Mouse (Mus musculus): ENCODE results near the gene Dusp16. TPM values are rescaled to one million over a fixed set of nuclear protein-coding genes. Genes with fewer than 3 reads are reported as not detected.
"Not testable (repeated sequence)": the region's sequence is repeated elsewhere in the genome, so short reads cannot be mapped to it uniquely, and the experiment has no call there.

The Dusp16 gene
- polyA plus RNA-seq, 1 experiment from 2014 or later = 10.1 TPM

- Histone ChIP-seq H3K9me3 (replicated peaks; ENCODE audit: low read length) (no peaks in the 10 kb centered on the region), H3K36me3 (ENCODE audit: insufficient read depth, low read length) (no peaks in the 10 kb centered on the region), H3K27me3 (ENCODE audit: insufficient read depth, low read length) (no peaks in the 10 kb centered on the region), H3K9ac (ENCODE audit: low read depth, low read length) (no peak overlapping the region), H3K27ac (no peak overlapping the region), H3K4me3 (replicated peaks; ENCODE audit: low read depth, low read length) (no peak overlapping the region), H3K4me2 (ENCODE audit: low read length) (no peak overlapping the region), H3K4me1 (replicated peaks; ENCODE audit: insufficient read depth, low read length) (no peaks in the 10 kb centered on the region)
- 82% methylated on average over 4 of the region's 4 CpGs for WGBS
- no peak for TF ChIP-seq CTCF (IDR thresholded peaks at IDR 0.05; ENCODE audit: low read depth)
- no peak for ATAC-seq (replicated peaks; ENCODE audit: low FRiP score, low read depth)
- no peak for DNase-seq (ENCODE audit: low spot score)
Measured at GRCm38 (mm10) chr6:134677504-134677903, 114.9 kb downstream of the Dusp16 start.

DNA sequence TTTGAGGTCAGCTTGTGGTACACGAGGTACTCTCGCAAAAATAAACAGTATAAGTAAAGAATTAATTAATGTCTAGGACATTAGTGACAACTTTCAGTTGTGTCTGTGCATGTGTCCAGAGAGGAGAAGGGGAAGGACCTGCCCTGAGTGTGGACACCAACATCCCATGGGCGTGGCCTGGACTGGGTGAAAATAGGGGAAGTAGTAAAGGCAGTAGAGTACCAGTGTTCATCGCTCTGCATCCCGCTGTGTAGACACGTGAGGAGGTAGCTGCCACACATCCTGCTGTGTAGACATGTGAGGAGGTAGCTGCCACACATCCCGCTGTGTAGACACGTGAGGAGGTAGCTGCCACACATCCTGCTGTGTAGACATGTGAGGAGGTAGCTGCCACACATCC is 118.7 kb downstream of the Dusp16 start:
- H3K4me2 ChIP-seq (ENCODE audit: low read length); H3K9me3 ChIP-seq (replicated peaks; ENCODE audit: low read length); H3K27ac ChIP-seq; DNase-seq (ENCODE audit: low spot score); H3K4me1 ChIP-seq (replicated peaks; ENCODE audit: insufficient read depth, low read length); H3K27me3 ChIP-seq (ENCODE audit: insufficient read depth, low read length); H3K9ac ChIP-seq (ENCODE audit: low read depth, low read length); H3K36me3 ChIP-seq (ENCODE audit: insufficient read depth, low read length); ATAC-seq (replicated peaks; ENCODE audit: low FRiP score, low read depth); H3K4me3 ChIP-seq (replicated peaks; ENCODE audit: low read depth, low read length): not testable (repeated sequence)
- 90% methylated on average over 8 of the region's 8 CpGs for WGBS

- Histone ChIP-seq H3K27ac (no peak overlapping the region), H3K4me1 (replicated peaks; ENCODE audit: insufficient read depth, low read length) (0 out of 2 replicates have a peak, but pooled peaks cover 6% of the 10 kb centered on the region), H3K4me2 (ENCODE audit: low read length) (no peak overlapping the region), H3K4me3 (replicated peaks; ENCODE audit: low read depth, low read length) (no peak overlapping the region), H3K36me3 (ENCODE audit: insufficient read depth, low read length) (no peaks in the 10 kb centered on the region), H3K9me3 (replicated peaks; ENCODE audit: low read length) (no peaks in the 10 kb centered on the region), H3K27me3 (ENCODE audit: insufficient read depth, low read length) (no peaks in the 10 kb centered on the region), H3K9ac (ENCODE audit: low read depth, low read length) (no peak overlapping the region)
- no peak for TF ChIP-seq CTCF (IDR thresholded peaks at IDR 0.05; ENCODE audit: low read depth)
- 39% methylated on average over 4 of the region's 4 CpGs for WGBS
- ATAC-seq (replicated peaks; ENCODE audit: low FRiP score, low read depth) (no peak; the same call in 1 of the 2 replicates), DNase-seq (ENCODE audit: low spot score) (peak; percentile 63)
Measured at GRCm38 (mm10) chr6:134670881-134671411, 121.5 kb downstream of the Dusp16 start.

- Histone ChIP-seq H3K4me2 (ENCODE audit: low read length) (no peak overlapping the region), H3K4me3 (replicated peaks; ENCODE audit: low read depth, low read length) (no peak overlapping the region), H3K27me3 (ENCODE audit: insufficient read depth, low read length) (no peaks in the 10 kb centered on the region), H3K36me3 (ENCODE audit: insufficient read depth, low read length) (no peaks in the 10 kb centered on the region), H3K9me3 (replicated peaks; ENCODE audit: low read length) (no peaks in the 10 kb centered on the region), H3K4me1 (replicated peaks; ENCODE audit: insufficient read depth, low read length) (0 out of 2 replicates have a peak, but pooled peaks cover 9% of the 10 kb centered on the region), H3K9ac (ENCODE audit: low read depth, low read length) (no peak overlapping the region), H3K27ac (no peak overlapping the region)
- no peak for TF ChIP-seq CTCF (IDR thresholded peaks at IDR 0.05; ENCODE audit: low read depth)
- ATAC-seq (replicated peaks; ENCODE audit: low FRiP score, low read depth) = no peak
- DNase-seq (ENCODE audit: low spot score) = no peak
- 70% methylated on average over 6 of the region's 6 CpGs for WGBS
Measured at GRCm38 (mm10) chr6:134669179-134669865, 123.1 kb downstream of the Dusp16 start.

- no peak for TF ChIP-seq CTCF (IDR thresholded peaks at IDR 0.05; ENCODE audit: low read depth)
- H3K4me2 ChIP-seq (ENCODE audit: low read length) = no peak overlapping the region
Measured at GRCm38 (mm10) chr6:134668519-134668918, 123.9 kb downstream of the Dusp16 start.

DNA sequence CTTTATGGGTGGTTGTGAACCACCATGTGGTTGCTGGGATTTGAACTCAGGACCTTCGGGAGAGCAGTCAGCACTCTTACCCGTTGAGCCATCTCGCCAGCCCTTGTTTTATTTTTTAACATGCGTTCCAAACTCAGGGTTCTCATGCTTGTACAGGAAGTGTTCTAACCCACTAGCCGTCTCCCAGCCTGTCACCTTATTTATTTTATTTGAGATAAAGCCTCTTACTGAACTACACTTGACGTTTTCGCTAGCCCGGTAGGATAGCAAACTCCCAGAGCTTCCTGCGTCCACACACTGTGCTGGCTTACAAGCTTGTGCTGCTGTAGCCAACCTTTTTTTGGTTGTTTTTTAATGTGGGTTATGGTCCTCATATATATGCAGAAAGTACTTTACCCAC is 126.6 kb downstream of the Dusp16 start:
- Histone ChIP-seq H3K4me3 (replicated peaks; ENCODE audit: low read depth, low read length) (no peak overlapping the region), H3K9ac (ENCODE audit: low read depth, low read length) (no peak overlapping the region), H3K9me3 (replicated peaks; ENCODE audit: low read length) (no peaks in the 10 kb centered on the region), H3K27me3 (ENCODE audit: insufficient read depth, low read length) (no peaks in the 10 kb centered on the region), H3K4me1 (replicated peaks; ENCODE audit: insufficient read depth, low read length) (0 out of 2 replicates have a peak, but pooled peaks cover 3% of the 10 kb centered on the region), H3K4me2 (ENCODE audit: low read length) (no peak overlapping the region), H3K27ac (no peak overlapping the region), H3K36me3 (ENCODE audit: insufficient read depth, low read length) (no peaks in the 10 kb centered on the region)
- WGBS = 72% methylated on average over 9 of the region's 9 CpGs
- TF ChIP-seq CTCF (IDR thresholded peaks at IDR 0.05; ENCODE audit: low read depth) = no peak
- DNase-seq (ENCODE audit: low spot score) (no peak), ATAC-seq (replicated peaks; ENCODE audit: low FRiP score, low read depth) (no peak)

More at GRCm38 (mm10) chr6:134668519-134668918, 123.9 kb downstream of the Dusp16 start:
- 0 out of 2 replicates have a peak, but pooled peaks cover 9% of the 10 kb centered on the region for H3K4me1 ChIP-seq (replicated peaks; ENCODE audit: insufficient read depth, low read length)
- H3K9ac ChIP-seq (ENCODE audit: low read depth, low read length) = no peak overlapping the region
- DNase-seq (ENCODE audit: low spot score) (no peak), ATAC-seq (replicated peaks; ENCODE audit: low FRiP score, low read depth) (no peak)
- WGBS = 49% methylated on average over 2 of the region's 2 CpGs
- H3K9me3 ChIP-seq (replicated peaks; ENCODE audit: low read length) = no peaks in the 10 kb centered on the region
- H3K36me3 ChIP-seq (ENCODE audit: insufficient read depth, low read length) = no peaks in the 10 kb centered on the region
- H3K27ac ChIP-seq = no peak overlapping the region
- no peak overlapping the region for H3K4me3 ChIP-seq (replicated peaks; ENCODE audit: low read depth, low read length)
- no peaks in the 10 kb centered on the region for H3K27me3 ChIP-seq (ENCODE audit: insufficient read depth, low read length)

Other genes with a start within 250 kb of the Dusp16 start
- gene Lrp6, start 225.7 kb downstream of the Dusp16 start, polyA plus RNA-seq (2015; fragmentation: Nextera tagmentation; extraction: Ambion mirVana) = 32.4 and 35.3 TPM in 2 replicates
- gene Mansc1, start 160.1 kb downstream of the Dusp16 start, polyA plus RNA-seq (2015; fragmentation: Nextera tagmentation; extraction: Ambion mirVana) = 13.3 and 13.5 TPM in 2 replicates
- 20.0 and 20.1 TPM in 2 replicates for gene Borcs5, start 153.1 kb downstream of the Dusp16 start, polyA plus RNA-seq (2015; fragmentation: Nextera tagmentation; extraction: Ambion mirVana)
- gene Crebl2, start 37.5 kb upstream of the Dusp16 start, polyA plus RNA-seq (2015; fragmentation: Nextera tagmentation; extraction: Ambion mirVana) = 5.2 and 5.6 TPM in 2 replicates
- gene Gpr19, start 106.0 kb upstream of the Dusp16 start, polyA plus RNA-seq (2015; fragmentation: Nextera tagmentation; extraction: Ambion mirVana) = 11.1 and 12.1 TPM in 2 replicates
- 25.1 and 25.9 TPM in 2 replicates for gene Cdkn1b, start 127.8 kb upstream of the Dusp16 start, polyA plus RNA-seq (2015; fragmentation: Nextera tagmentation; extraction: Ambion mirVana)
- gene Apold1, start 189.1 kb upstream of the Dusp16 start, polyA plus RNA-seq (2015; fragmentation: Nextera tagmentation; extraction: Ambion mirVana) = 4.4 and 4.5 TPM in 2 replicates
- 85.9 and 91.6 TPM in 2 replicates for gene Ddx47, start 219.0 kb upstream of the Dusp16 start, polyA plus RNA-seq (2015; fragmentation: Nextera tagmentation; extraction: Ambion mirVana)

Data from kidney, postnatal 0 days (tissue).